Mouse (Mus musculus) spleen, postnatal 36 days (tissue): ENCODE measurements around the gene Mybbp1a.
A peak's percentile ranks its signal among the peaks of the same experiment; 100 is the strongest.
"Not testable (repeated sequence)": the region's sequence is repeated elsewhere in the genome, so short reads cannot be mapped to it uniquely, and the experiment has no call there.

Experiments
- DNase-seq, 2 experiments: peaks; one replicate each; pipeline ENCODE4 v3.0.0; 2022; ENCODE audit warnings: low spot score in 2 of 2, mixed read lengths in 1 of 2

Gene Mybbp1a

GRCm38 (mm10) chr11:72440597-72440964, 574 bp upstream of the Mybbp1a start:
- DNase-seq = not testable (repeated sequence)

- DNase-seq = peak; percentile 74 to 80
Measured at GRCm38 (mm10) chr11:72446311-72447105, 5.4 kb downstream of the Mybbp1a start.

GRCm38 (mm10) chr11:72447475-72447874, 6.3 kb downstream of the Mybbp1a start:
- no peak for DNase-seq

GRCm38 (mm10) chr11:72452140-72452665, 11.0 kb downstream of the Mybbp1a start:
- no peak for DNase-seq

GRCm38 (mm10) chr11:72453105-72453953, 12.2 kb downstream of the Mybbp1a start:
- DNase-seq = no peak

- no peak for DNase-seq
Measured at GRCm38 (mm10) chr11:72455694-72456093, 14.5 kb downstream of the Mybbp1a start.

GRCm38 (mm10) chr11:72457995-72458496, 16.9 kb downstream of the Mybbp1a start:
- no peak for DNase-seq

GRCm38 (mm10) chr11:72458502-72458901, 17.3 kb downstream of the Mybbp1a start:
- DNase-seq = no peak

- DNase-seq = peak; percentile 32 to 47
Measured at GRCm38 (mm10) chr11:72461500-72461981, 20.4 kb downstream of the Mybbp1a start.

GRCm38 (mm10) chr11:72464821-72465220, 23.7 kb downstream of the Mybbp1a start:
- no peak for DNase-seq

GRCm38 (mm10) chr11:72465978-72466693, 25.0 kb downstream of the Mybbp1a start:
- DNase-seq = peak; percentile 87 to 89

- DNase-seq = peak; percentile 64 to 66
Measured at GRCm38 (mm10) chr11:72466694-72467507, 25.7 kb downstream of the Mybbp1a start.

- no peak for DNase-seq
Measured at GRCm38 (mm10) chr11:72468525-72468924, 27.4 kb downstream of the Mybbp1a start.

GRCm38 (mm10) chr11:72469217-72469616, 28.1 kb downstream of the Mybbp1a start:
- DNase-seq = peak; percentile 41 to 42

GRCm38 (mm10) chr11:72470004-72470403, 28.8 kb downstream of the Mybbp1a start:
- no peak for DNase-seq

GRCm38 (mm10) chr11:72471381-72471780, 30.2 kb downstream of the Mybbp1a start:
- no peak for DNase-seq

GRCm38 (mm10) chr11:72473540-72473939, 32.4 kb downstream of the Mybbp1a start:
- no peak for DNase-seq

- DNase-seq = no peak
Measured at GRCm38 (mm10) chr11:72474926-72475325, 33.8 kb downstream of the Mybbp1a start.

GRCm38 (mm10) chr11:72475408-72475807, 34.3 kb downstream of the Mybbp1a start:
- peak; percentile 40 to 44 for DNase-seq

GRCm38 (mm10) chr11:72476074-72476625, 35.0 kb downstream of the Mybbp1a start:
- no peak for DNase-seq
